Mouse (Mus musculus) layer of hippocampus, adult 2 months (tissue): ENCODE data around the gene Kif26b. TPM values are rescaled to one million over a fixed set of nuclear protein-coding genes. Genes with fewer than 3 reads are reported as not detected.
A peak's percentile ranks its signal among the peaks of the same experiment; 100 is the strongest.

Experiments used
- DNase-seq, 2 experiments: peaks; one replicate each; pipeline ENCODE4 v3.0.0; 2022; ENCODE audit warnings: low spot score in 2 of 2
- H3K27ac ChIP-seq: fragments of 200-600 bp; 2 replicates; pipeline ENCODE4 v1.8.1; 2022
- H3K4me3 ChIP-seq: fragments of 200-600 bp; 2 replicates; pipeline ENCODE4 v1.8.1; 2022; ENCODE audit warnings: mild to moderate bottlenecking
- CTCF ChIP-seq: fragments of 200-600 bp; conservative IDR thresholded peaks from 2 replicates; pipeline ENCODE4 v1.8.1; 2022; ENCODE audit warnings: antibody characterized with exemption, mild to moderate bottlenecking, moderate library complexity
- total RNA-seq, 2 experiments: library from RNA; stranded (reverse); gene quantifications; 2 replicates each; pipeline ENCODE4 v1.2.3; 2021

The Kif26b gene
- total RNA-seq, 2 experiments from 2014 or later, result 21.3 to 23.8 TPM

GRCm38 (mm10) chr1:178630042-178630441 lies 101.1 kb downstream of the Kif26b start:
- DNase-seq, result no peak
- H3K27ac ChIP-seq, result no peak overlapping the region
- TF ChIP-seq CTCF, result no peak
- H3K4me3 ChIP-seq, result no peak overlapping the region

GRCm38 (mm10) chr1:178631863-178632262 lies 102.9 kb downstream of the Kif26b start:
- TF ChIP-seq CTCF, result no peak
- Histone ChIP-seq H3K27ac (no peak overlapping the region), H3K4me3 (no peak overlapping the region)
- no peak for DNase-seq

DNA sequence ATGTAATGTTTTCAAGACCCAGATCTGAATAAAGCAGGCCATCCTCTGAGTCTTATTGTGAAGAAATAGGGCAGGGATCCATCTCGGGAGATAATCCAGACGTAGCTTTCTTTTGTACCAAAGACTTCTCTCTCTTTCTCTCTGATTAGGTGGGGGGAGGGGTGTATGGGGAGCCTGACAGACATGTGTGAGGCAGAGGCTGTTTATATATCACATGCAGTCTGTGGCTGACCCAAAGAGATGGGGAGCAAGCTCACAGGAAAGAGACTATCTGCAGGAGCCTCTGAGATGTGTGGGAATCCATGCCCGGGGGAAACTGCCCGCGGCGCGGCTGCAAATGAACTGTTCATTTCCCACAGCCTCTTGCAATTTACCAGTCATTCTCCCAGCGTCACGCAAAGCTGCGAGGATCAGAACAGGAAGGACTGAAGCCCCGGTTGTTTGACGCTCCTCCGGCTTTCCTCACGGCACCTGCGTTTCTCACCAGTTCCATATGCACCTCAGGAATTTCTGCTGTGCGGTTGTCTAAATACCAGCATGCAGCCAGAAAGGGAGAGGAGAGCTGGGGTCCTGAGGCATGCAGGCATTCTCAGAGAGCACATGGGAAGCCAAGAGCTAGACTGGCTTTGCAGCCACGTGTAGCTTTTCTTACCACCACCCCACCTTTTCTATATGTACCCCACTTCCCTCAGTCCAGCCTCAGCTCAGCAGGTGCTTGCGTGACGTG lies 105.6 kb downstream of the Kif26b start:
- DNase-seq, result no peak
- no peak for TF ChIP-seq CTCF
- peak overlapping the region; percentile 13; the same call in 1 of the 2 replicates for H3K4me3 ChIP-seq
- no peak overlapping the region for H3K27ac ChIP-seq

GRCm38 (mm10) chr1:178635470-178635869 lies 106.5 kb downstream of the Kif26b start:
- no peak for TF ChIP-seq CTCF
- Histone ChIP-seq H3K27ac (no peak overlapping the region), H3K4me3 (no peak overlapping the region)
- no peak for DNase-seq

DNA sequence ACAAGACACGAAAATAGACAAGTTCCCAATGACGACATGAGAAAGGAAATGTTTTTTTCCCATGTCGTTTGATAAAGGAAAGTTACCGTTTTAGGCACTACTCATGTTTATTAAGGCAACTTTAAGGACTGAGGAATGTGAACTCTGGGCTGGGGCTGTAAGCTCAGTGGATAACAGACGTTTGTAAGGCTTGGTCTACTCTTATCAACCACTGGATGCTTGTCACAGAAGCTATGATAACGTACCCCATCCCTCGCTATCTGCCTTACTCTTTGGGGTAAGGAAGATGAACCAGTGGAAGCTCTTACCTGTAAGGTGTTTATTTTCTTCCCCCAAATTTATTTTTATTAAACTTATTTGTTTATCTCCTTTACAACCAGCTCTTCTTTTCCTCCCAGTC lies 108.4 kb downstream of the Kif26b start:
- TF ChIP-seq CTCF, result no peak
- no peak overlapping the region for H3K27ac ChIP-seq
- DNase-seq, result no peak
- no peak overlapping the region for H3K4me3 ChIP-seq

DNA sequence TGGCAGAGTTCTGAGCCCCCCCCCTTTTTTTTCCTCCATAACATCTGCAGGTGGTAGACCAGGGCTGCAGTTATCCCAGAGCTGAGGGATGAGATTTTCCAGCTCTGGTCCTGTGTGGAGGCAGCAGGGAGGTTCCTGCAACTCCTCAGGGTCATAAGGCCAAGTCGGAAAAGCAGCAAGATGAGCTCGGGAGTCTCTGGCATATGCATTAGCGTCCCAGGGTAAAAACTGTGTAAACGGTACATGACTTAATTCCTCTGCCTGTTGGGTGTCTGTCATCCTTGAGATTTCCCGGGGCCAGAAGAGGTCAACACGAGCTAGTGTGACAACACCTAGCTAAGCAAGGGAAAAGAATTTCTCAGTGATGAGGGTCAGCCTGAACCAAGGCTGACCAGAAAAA lies 111.0 kb downstream of the Kif26b start:
- Histone ChIP-seq H3K27ac (no peak overlapping the region), H3K4me3 (no peak overlapping the region)
- no peak for DNase-seq
- TF ChIP-seq CTCF, result no peak

GRCm38 (mm10) chr1:178640719-178641455 lies 112.0 kb downstream of the Kif26b start:
- H3K4me3 ChIP-seq, result no peak overlapping the region
- TF ChIP-seq CTCF, result no peak
- peak overlapping the region; percentile 39; the same call in 1 of the 2 replicates for H3K27ac ChIP-seq
- peak; percentile 46 to 65 for DNase-seq

DNA sequence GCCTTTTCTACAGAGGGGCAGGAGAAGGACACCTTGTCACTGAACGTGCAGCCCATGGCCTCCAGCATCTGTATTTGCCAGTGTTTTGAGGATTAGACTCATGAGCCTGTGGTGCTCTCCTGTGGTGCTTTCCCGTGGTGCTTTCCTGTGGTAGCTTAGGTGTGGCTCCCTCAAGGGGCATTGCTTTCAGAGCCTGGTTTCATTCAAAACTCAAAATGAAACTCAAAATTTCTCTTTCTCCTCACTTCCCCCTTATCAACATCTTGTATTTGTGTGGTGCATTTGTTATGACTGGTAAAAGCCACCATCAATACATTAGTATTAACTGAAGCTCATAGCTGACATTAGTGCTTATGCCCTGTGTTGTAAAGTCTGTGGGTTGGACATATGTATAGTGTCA lies 112.9 kb downstream of the Kif26b start:
- no peak for TF ChIP-seq CTCF
- no peak overlapping the region for H3K4me3 ChIP-seq
- no peak for DNase-seq

GRCm38 (mm10) chr1:178644954-178645353 lies 116.0 kb downstream of the Kif26b start:
- Histone ChIP-seq H3K27ac (no peak overlapping the region), H3K4me3 (no peak overlapping the region)
- DNase-seq, result no peak
- TF ChIP-seq CTCF, result no peak

More for the DNA sequence above, 112.9 kb downstream of the Kif26b start:
- no peak overlapping the region for H3K27ac ChIP-seq

GRCm38 (mm10) chr1:178646589-178646988 lies 117.7 kb downstream of the Kif26b start:
- H3K27ac ChIP-seq, result no peak overlapping the region
- no peak for TF ChIP-seq CTCF

DNA sequence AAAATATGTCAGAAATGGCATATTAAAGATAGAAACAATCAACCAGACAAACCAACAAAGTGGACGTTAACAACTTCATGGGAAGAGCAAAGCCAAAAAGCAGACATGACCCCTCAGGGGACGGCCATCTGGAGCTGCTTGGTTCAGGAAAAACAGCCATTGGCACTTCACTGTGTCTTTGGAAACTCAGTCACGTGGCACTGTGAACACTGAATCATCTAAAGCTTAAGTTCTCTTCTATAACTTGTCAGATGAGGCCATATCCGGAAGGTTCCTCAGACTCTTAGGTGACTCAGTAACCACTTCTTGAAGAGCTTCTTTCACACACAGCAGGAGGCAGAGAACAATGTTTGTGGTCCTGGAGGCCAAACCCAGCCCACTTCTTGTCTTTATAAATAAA lies 126.6 kb downstream of the Kif26b start:
- no peak overlapping the region for H3K4me3 ChIP-seq
- no peak for TF ChIP-seq CTCF
- H3K27ac ChIP-seq, result no peak overlapping the region
- DNase-seq, result no peak

More at GRCm38 (mm10) chr1:178646589-178646988, 117.7 kb downstream of the Kif26b start:
- H3K4me3 ChIP-seq, result no peak overlapping the region
- DNase-seq, result no peak

DNA sequence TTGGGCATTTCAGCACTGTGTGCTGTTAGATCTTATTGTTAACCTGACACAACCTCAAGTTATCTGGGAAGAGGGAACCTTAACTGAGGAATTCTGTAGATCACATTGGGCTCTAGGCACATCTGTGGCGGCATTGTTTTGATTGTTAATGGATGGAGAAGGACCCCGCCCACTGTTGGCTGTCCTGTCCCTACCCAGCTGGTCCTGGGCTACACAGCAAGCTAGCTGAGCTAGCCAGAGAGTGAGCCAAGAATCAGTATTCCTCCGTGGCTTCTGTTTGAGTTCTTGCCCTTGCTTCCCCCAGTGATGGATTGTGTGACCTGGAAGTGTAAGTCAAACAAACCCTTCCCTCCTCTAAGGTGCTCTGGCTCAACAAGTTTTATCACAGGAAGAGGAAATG lies 132.1 kb downstream of the Kif26b start:
- TF ChIP-seq CTCF, result no peak
- DNase-seq, result no peak
- Histone ChIP-seq H3K4me3 (no peak overlapping the region), H3K27ac (no peak overlapping the region)

DNA sequence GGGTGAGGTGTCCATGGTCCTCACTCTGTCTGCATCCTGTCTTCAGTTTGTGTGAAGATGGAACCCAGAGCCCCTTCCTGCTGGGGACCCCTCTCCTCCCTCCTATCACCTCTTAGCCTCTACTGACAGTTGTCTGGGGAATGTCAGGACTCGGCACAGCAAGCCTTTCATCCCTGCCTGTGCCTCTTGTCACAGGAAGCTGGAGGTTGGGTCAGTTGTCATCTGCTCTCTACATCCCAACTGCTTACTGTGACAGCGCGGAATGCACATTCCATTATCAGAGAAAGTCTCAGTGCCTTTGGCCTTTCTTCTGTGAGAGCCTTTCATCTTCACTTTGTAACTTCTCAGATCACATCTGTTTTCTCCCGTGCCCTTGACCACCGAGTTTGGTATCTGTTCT lies 132.6 kb downstream of the Kif26b start:
- DNase-seq, result no peak
- H3K4me3 ChIP-seq, result no peak overlapping the region
- H3K27ac ChIP-seq, result no peak overlapping the region
- TF ChIP-seq CTCF, result no peak

- Histone ChIP-seq H3K27ac (no peak overlapping the region), H3K4me3 (no peak overlapping the region)
- DNase-seq, result no peak
- no peak for TF ChIP-seq CTCF
Observed at GRCm38 (mm10) chr1:178663539-178663938, 134.6 kb downstream of the Kif26b start.
